Mouse (Mus musculus): ENCODE data around the gene Irf1.

Gene Irf1

DNA sequence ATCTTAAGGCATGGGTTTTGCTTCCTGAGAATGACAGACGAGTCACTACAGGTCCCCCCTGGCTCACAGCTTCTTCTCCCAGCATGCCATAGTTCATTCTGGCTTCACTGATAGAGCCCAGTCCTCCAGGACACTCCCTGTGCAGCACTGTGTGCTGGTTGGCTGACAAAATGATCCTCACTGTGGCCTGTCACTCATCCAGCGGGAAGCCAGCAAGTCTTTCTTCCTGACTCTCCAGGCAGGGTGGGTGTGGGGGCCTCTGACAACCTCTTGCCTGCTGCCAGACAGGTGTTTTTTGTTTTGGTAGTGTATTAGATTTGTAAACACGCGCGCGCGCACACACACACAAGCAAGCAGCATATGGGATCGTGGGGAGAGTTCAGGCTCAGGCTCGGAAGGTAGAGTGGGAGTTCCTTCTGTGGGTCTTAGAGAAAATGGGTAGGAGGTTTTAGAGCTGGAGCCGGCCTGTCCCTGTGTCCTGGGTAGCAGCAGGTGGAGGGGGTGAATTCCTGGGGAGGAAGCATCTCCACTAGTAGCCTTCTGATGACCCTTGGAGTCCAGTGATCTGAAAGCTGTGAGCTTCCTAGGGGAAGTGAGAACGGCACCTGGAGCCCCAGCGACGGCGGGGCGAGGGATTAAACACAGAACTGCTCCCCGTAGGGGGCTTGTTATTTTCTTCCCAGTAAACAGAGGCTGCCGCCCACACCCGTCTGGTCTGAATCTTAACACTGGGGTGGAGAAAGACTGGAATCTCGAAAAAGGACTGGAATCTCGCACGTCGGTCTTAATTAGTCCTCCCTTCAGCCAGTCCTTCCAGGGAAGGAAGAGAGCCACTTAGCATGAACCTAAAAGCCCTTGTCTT, 10.0 kb upstream of the Irf1 start:
- no peak for DNase-seq (ENCODE audit: low read depth in 1 of 2, low spot score in 2 of 2)

GRCm38 (mm10) chr11:53761284-53761683, 8.5 kb upstream of the Irf1 start:
- no peak for DNase-seq (ENCODE audit: low read depth in 1 of 2, low spot score in 2 of 2)

DNA sequence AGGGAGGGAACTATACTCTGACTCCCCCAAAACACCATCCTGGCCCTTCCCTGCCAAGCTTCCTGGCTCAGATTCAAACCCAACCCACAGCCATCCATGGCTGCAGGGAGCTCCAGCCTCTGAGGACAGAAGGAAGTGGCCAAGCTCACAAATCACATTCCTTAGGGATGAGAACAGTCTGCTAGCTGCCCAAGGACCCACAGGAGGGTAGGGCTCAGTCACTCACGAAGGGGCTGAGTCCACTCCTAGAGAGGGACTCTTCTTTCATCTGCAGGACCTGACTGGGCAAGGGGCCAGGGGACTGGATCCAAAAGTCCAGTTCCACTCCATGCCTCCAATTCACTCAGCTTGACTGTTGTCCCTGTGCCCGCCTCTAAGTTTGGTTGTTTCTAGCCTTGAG, 8.0 kb upstream of the Irf1 start:
- no peak for DNase-seq (ENCODE audit: low read depth in 1 of 2, low spot score in 2 of 2)

- DNase-seq (ENCODE audit: low read depth in 1 of 2, low spot score in 2 of 2): no peak
Measured at GRCm38 (mm10) chr11:53762426-53762825, 7.4 kb upstream of the Irf1 start.

DNA sequence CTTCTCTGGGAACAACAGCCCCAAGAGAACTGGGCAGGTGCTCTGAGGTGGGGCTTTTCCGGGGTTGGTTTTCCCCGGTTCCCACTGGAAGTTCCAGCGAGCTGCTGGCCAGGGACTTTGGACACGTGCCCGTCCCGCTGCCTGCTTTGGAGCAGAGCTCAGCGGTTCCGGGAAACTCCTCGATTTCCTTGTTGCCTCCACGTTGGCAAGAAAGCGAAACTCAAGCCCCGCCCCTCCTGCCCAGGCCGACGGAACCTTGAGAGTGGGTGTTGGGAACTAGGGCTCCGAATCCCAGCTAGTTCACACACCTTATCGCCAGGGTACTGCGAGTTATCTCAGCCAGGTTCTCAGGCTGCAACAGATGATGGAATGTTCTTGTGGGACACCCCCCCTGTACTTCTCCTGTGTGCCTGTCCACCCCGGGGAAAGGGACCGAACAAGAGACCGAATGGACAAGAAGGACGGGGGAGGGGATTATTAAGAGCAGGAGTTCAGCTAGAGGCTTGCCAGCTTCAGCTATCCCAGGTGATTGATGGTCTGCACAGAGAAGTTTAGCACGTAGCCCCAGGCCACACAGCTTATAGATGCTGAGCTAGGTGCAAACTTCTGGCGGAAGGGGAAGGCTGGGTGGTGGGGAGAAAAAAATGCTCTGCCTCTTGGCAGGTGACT, 6.9 kb upstream of the Irf1 start:
- DNase-seq (ENCODE audit: low read depth in 1 of 2, low spot score in 2 of 2): peak in 1 of 2 experiments; percentile 61

DNA sequence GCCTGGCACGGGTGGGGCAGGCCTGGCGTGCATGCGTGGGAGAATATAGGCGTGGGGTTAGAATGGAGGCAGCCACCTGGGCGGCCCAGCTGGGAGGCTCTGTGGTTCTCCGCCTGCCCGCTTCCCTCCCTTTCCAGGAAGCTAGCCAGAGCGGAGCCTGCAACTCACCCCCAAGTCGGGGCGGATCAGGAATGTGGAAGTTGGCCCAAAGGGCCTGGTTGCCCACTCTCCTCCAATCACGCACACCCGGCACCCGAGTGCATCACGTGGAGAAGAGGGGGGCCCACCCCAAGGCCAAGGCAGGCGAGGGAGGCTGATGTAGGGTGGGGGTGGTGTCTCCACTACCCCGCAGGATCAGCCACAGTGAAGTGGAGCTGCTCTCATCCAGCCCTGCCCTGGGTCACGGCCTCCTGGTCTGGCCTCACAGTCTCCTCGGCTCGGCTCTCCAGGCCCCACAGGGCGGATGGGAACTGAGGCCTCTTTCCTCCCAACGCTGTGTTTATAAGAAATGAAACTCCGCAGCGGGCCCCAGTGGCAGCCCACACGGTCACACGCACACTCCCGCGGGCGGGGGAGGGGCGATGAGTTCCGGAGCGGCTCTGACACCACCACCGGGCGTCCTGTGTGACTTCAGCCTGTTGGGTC, 6.2 kb upstream of the Irf1 start:
- DNase-seq (ENCODE audit: low read depth in 1 of 2, low spot score in 2 of 2): peak; percentile 87 to 94

- DNase-seq (ENCODE audit: low read depth in 1 of 2, low spot score in 2 of 2): no peak
Measured at GRCm38 (mm10) chr11:53764581-53764980, 5.2 kb upstream of the Irf1 start.

DNA sequence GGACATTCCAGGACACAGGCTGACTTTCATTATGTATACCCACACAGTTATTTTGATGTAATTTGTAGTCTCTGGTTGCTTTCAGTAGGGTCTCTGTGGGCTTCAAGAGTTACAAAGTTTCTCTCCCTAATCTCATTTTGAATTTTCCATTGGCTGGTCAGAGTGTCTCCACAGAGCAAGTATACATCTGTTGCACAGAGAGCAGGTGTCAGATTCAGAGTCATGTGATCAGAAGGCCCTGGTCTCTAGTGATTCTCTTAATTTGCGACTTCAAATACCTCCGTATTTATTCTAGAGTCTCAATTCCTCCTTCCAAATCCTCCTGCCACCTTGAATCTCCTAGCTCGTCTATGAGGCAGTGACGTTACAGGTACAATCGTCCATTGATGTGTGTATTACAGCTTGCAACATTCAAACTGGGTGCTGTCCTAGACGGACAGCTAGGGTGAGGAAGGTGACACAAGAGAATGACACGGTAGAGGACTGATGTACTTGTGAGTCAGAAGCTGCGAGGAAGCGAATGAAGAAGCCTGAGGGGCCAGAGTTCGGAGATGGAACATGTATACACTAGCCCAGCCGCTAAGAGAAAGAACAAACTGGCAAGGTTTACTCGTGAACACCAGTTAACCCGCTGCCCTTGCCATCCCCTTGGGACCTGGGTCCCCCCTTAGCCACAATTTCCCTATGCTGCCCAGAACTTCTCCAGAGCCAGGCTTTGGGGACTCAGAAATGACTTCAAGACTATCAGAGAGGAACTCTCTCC, 1.2 kb upstream of the Irf1 start:
- DNase-seq (ENCODE audit: low read depth in 1 of 2, low spot score in 2 of 2): no peak

DNA sequence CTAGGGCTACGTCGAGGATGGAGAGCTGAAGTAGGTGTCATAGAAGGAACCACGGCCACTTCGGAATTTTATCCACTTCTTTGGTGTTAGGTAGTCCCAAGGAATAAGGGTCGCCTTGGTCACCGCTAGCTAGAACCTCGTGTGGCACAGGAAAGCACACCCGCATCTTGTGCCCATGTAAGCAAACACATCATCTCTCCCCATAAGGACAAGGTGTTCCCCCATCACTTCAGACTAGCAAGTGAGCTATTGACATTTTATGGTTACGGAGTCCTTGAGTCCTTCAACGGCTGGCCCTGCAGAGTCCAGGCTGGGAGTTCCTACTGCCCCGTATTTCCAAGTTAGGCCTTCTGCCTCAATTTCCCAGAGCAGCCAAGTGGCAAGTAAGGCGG, 633 bp upstream of the Irf1 start:
- DNase-seq (ENCODE audit: low read depth in 1 of 2, low spot score in 2 of 2): no peak

GRCm38 (mm10) chr11:53770125-53770791, 444 bp downstream of the Irf1 start:
- DNase-seq (ENCODE audit: low read depth in 1 of 2, low spot score in 2 of 2): peak in 1 of 2 experiments; percentile 54

DNA sequence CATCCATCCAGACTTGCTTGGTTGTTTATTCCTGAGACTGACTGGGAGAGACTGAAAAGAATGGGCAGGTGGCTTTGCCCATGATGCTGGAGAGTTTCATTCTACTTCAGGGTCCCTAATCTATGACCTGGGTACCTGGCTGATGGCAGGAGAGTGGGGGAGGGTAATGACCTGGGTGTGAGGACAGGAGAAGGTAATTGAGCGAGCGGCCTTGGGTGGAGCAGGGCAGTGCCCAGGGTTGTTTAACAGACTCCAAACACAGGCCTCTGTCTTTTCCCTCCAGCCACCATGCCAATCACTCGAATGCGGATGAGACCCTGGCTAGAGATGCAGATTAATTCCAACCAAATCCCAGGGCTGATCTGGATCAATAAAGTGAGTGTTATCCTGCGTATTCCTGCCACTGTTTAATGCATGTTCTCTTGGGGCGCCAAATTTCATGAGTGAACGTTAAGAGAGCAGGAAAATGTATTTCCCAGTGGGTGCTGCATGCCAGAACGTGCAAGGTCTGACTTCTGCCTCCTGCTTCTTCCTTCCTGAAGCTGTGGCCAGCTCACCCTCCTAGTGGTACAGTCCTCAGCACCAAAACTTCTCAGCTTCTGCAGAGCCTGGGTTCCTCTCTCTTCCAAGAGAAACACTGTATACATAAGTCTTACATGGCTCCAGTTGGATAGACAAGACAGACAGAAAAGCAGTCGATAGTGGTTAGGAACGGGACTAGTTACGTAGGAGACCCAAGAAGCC, 1.4 kb downstream of the Irf1 start:
- DNase-seq (ENCODE audit: low read depth in 1 of 2, low spot score in 2 of 2): no peak

DNA sequence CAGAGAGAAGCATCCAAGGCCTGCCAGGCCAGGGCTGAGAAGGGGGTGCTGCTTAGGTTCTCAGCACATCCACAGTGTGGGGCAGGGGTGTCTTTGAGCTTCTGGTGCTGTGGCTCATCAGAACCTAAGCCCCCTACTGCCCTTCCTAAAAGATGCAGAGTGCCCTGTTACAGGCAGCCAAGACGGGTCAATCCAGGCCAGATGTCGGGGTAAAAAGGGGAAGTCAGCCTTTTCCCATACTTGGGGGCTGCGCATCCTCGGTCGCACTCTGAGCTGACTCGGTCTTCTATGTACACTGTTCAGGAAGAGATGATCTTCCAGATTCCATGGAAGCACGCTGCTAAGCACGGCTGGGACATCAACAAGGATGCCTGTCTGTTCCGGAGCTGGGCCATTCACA, 2.7 kb downstream of the Irf1 start:
- peak in 1 of 2 experiments; percentile 33 for DNase-seq (ENCODE audit: low read depth in 1 of 2, low spot score in 2 of 2)

DNA sequence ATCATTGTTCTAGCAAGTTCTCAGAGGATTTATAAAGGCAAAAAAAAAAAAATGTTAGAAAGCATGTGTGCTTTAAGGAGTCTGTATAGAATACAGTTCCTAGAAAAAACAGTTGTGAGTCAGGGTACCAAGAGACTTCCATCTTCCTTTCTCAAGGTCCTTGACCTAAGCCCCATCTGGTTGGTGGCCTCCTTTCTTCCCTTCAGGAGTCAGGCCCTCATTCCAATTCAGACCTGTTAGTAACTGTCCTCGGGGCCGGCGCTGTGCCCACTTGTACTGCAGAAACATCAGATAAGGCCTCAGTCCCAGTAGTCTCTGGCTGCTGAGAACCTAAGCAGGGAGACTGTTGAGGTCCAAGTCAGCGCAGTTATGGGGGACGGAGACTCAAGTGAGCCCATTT, 3.3 kb downstream of the Irf1 start, which contains the start of gene Gm17334:
TSS of gene Gm17334 (minus strand) at position 101 of the 400 bp plus-strand sequence.
- no peak for DNase-seq (ENCODE audit: low read depth in 1 of 2, low spot score in 2 of 2)

- DNase-seq (ENCODE audit: low read depth in 1 of 2, low spot score in 2 of 2): no peak
Measured at GRCm38 (mm10) chr11:53773641-53774360, 4.0 kb downstream of the Irf1 start.

- no peak for DNase-seq (ENCODE audit: low read depth in 1 of 2, low spot score in 2 of 2)
Measured at GRCm38 (mm10) chr11:53774659-53775255, 4.9 kb downstream of the Irf1 start.

DNA sequence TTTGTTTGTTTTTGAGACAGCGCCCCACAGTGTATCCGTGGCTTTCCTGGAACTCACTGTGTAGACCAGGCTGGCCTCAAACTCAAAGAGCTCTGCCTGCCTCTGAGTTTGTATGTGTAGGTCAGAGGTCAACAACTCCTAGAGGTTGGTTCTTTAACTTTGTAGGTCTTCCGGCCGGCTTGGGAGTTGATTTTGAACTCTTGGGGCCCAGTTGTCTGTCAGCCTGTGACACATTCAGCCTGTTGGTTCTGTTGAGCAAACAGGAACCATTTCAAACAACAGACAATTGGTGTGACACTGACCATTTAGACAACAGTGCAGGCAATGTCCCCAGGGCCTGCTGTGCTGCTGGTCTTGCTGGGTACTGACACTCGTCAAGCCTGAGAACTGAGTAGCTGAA, 7.9 kb downstream of the Irf1 start:
- no peak for DNase-seq (ENCODE audit: low read depth in 1 of 2, low spot score in 2 of 2)

GRCm38 (mm10) chr11:53778455-53778854, 8.6 kb downstream of the Irf1 start:
- DNase-seq (ENCODE audit: low read depth in 1 of 2, low spot score in 2 of 2): no peak

- DNase-seq (ENCODE audit: low read depth in 1 of 2, low spot score in 2 of 2): no peak
Measured at GRCm38 (mm10) chr11:53779808-53780207, 10.0 kb downstream of the Irf1 start.

GRCm38 (mm10) chr11:53780262-53780661, 10.4 kb downstream of the Irf1 start:
- no peak for DNase-seq (ENCODE audit: low read depth in 1 of 2, low spot score in 2 of 2)
